ENCODE assay signal across 8 mouse cellular contexts in the genomic region with DNA sequence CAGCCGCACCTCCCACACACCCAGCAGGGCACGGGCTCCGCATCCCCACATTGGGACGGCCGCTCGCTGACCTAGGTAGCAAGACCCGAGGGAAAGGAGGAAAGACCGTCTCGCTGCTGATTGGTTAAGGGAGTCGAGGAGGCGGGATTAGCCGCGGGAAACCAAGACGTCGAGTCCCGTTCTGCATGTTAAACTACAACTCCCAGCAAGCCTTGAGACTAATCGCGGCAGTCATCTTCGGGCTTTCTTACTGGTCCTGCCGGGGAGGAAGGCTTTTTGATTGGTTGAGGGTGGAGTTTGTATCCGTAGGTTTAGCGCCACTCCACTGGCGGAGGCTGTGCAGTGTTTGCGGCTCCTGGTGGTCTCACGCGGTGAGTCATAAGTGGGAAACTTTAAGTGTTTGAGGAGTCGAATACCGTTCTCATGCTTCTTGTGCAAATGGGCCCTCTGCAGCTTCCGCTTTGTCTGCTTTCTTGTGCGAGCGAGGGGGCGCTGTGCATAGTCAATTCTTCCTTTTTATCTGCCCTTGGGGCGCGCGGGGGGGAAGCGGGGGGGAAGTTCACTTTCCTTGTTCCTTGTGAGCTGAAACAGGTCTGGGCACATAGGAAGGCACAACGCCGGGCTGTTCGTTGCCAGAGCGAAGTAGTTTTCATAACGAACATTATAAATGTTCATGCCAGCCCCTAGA. TPM values are rescaled to one million over a fixed set of nuclear protein-coding genes. Genes with fewer than 3 reads are reported as not detected.
DNase-seq lines count a peak whose midpoint lies in the region; ATAC-seq and TF ChIP-seq lines count a peak whose summit lies in the region.

Gene Hscb, minus strand, starts transcription at position 100 of the 688 bp plus-strand sequence.
Gene Chek2, plus strand, starts transcription at position 302 of the 688 bp plus-strand sequence.

- intact Hi-C loops in heart, adult 2 months (cut with DNase I): loop anchor here (2.0 to 5.0 kb wide), 5 partner anchors 15 to 367 kb away; partner anchors contain the start of genes Ttc28 and Ulk1

- H3K9ac ChIP-seq in embryonic facial prominence, embryonic 14.5 days (ENCODE audit: low read depth, low read length): peak within 1 kb of the TSS; percentile 63
- peak within 1 kb of the TSS; percentile 69 for H3K9ac ChIP-seq in heart, adult 2 months (ENCODE audit: low read depth, low read length)
- peak within 1 kb of the TSS; percentile 80 for H3K9ac ChIP-seq in limb, embryonic 13.5 days
- H3K9ac ChIP-seq in midbrain, embryonic 16.5 days (ENCODE audit: low read depth, low read length): peak within 1 kb of the TSS; percentile 69

- peak; percentile 100 for DNase-seq in 3T3-L1 (ENCODE audit: low read depth, low spot score)
- DNase-seq in adrenal gland, postnatal 4 days (ENCODE audit: low spot score in 2 of 2): peak; percentile 80 to 90
- peak; percentile 100 for DNase-seq in embryonic facial prominence, embryonic 14.5 days (ENCODE audit: low spot score)
- peak; percentile 95 to 98 for DNase-seq in heart, adult 2 months
- peak; percentile 99 for DNase-seq in kidney, adult 8-10 months
- DNase-seq in spleen, postnatal 10 days (ENCODE audit: low spot score in 2 of 2): peak; percentile 98

- peak within 1 kb of the TSS; percentile 68 for H3K4me2 ChIP-seq in embryonic facial prominence, embryonic 14.5 days (ENCODE audit: low read depth, low read length)
- H3K4me2 ChIP-seq in limb, embryonic 13.5 days (replicated peaks): peak within 1 kb of the TSS; percentile 78
- H3K4me2 ChIP-seq in midbrain, embryonic 16.5 days (ENCODE audit: low read length): peak within 1 kb of the TSS; percentile 92

- peak within 1 kb of the TSS; percentile 78 for H3K27ac ChIP-seq in embryonic facial prominence, embryonic 14.5 days (replicated peaks; ENCODE audit: low read depth, low read length)
- H3K27ac ChIP-seq in heart, adult 2 months: peak within 1 kb of the TSS; percentile 88
- H3K27ac ChIP-seq in limb, embryonic 13.5 days: peak within 1 kb of the TSS; percentile 84
- peak within 1 kb of the TSS; percentile 61 for H3K27ac ChIP-seq in midbrain, embryonic 16.5 days (ENCODE audit: low read length)

- H3K4me1 ChIP-seq in embryonic facial prominence, embryonic 14.5 days (ENCODE audit: control insufficient read depth, insufficient read depth, low read length): no peaks in the 10 kb centered on the region; the same call in 1 of the 2 replicates
- peaks cover 1% of the 10 kb centered on the region for H3K4me1 ChIP-seq in heart, adult 2 months (ENCODE audit: control insufficient read depth, insufficient read depth, low read length)
- H3K4me1 ChIP-seq in limb, embryonic 13.5 days: peaks cover 17% of the 10 kb centered on the region; the same call in 1 of the 2 replicates
- H3K4me1 ChIP-seq in midbrain, embryonic 16.5 days (ENCODE audit: control insufficient read depth, insufficient read depth, low read length): peaks cover 9% of the 10 kb centered on the region

- TF ChIP-seq CTCF in heart, adult 2 months (IDR thresholded peaks at IDR 0.05): peak; percentile 62

- H3K9me3 ChIP-seq in embryonic facial prominence, embryonic 14.5 days (ENCODE audit: control insufficient read depth, low read length): no peaks in the 10 kb centered on the region
- no peaks in the 10 kb centered on the region for H3K9me3 ChIP-seq in limb, embryonic 13.5 days
- no peaks in the 10 kb centered on the region for H3K9me3 ChIP-seq in midbrain, embryonic 16.5 days (replicated peaks; ENCODE audit: control insufficient read depth, low read length, poor library complexity, severe bottlenecking)

- H3K79me2 ChIP-seq in heart, adult 2 months (replicated peaks; ENCODE audit: control insufficient read depth, insufficient read depth, low read length): no peaks in the 10 kb centered on the region

- TF ChIP-seq EP300 in heart, adult 2 months (IDR thresholded peaks at IDR 0.05; ENCODE audit: insufficient read depth, low read depth, low read length): 0 out of 2 replicates have a peak, but pooled peaks have one; percentile 10

- peak within 1 kb of the TSS; percentile 56 for H3K4me3 ChIP-seq in embryonic facial prominence, embryonic 14.5 days (ENCODE audit: low read depth, low read length)
- peak within 1 kb of the TSS; percentile 64 for H3K4me3 ChIP-seq in heart, adult 2 months
- peak within 1 kb of the TSS; percentile 71 for H3K4me3 ChIP-seq in limb, embryonic 13.5 days
- H3K4me3 ChIP-seq in midbrain, embryonic 16.5 days (ENCODE audit: low read depth, low read length): peak within 1 kb of the TSS; percentile 69

- ATAC-seq in embryonic facial prominence, embryonic 14.5 days (ENCODE audit: low read depth): peak; percentile 99
- peak; percentile 98 for ATAC-seq in limb, embryonic 13.5 days (ENCODE audit: low FRiP score, low read depth)
- ATAC-seq in midbrain, embryonic 16.5 days: peak; percentile 99

- under 1% methylated on average over 40 of the region's 41 CpGs for WGBS in embryonic facial prominence, embryonic 14.5 days
- under 1% methylated on average over 41 of the region's 41 CpGs for WGBS in heart, adult 2 months
- under 1% methylated on average over 41 of the region's 41 CpGs for WGBS in limb, embryonic 13.5 days
- under 1% methylated on average over 41 of the region's 41 CpGs for WGBS in midbrain, embryonic 16.5 days

- H3K36me3 ChIP-seq in embryonic facial prominence, embryonic 14.5 days (ENCODE audit: control insufficient read depth, insufficient read depth, low read length): peaks cover 17% of the 10 kb centered on the region
- no peaks in the 10 kb centered on the region for H3K36me3 ChIP-seq in heart, adult 2 months (ENCODE audit: control insufficient read depth, insufficient read depth, low read length)
- peaks cover 29% of the 10 kb centered on the region for H3K36me3 ChIP-seq in limb, embryonic 13.5 days
- H3K36me3 ChIP-seq in midbrain, embryonic 16.5 days (ENCODE audit: control insufficient read depth, insufficient read depth, low read length): no peaks in the 10 kb centered on the region

- TF ChIP-seq POLR2A in heart, adult 2 months (IDR thresholded peaks at IDR 0.05; ENCODE audit: insufficient read depth, low read depth, low read length): peak; percentile 91

- H3K27me3 ChIP-seq in embryonic facial prominence, embryonic 14.5 days (replicated peaks; ENCODE audit: control insufficient read depth, insufficient read depth, low read length): no peaks in the 10 kb centered on the region
- no peaks in the 10 kb centered on the region for H3K27me3 ChIP-seq in heart, adult 2 months (ENCODE audit: control insufficient read depth, insufficient read depth, low read length)
- no peaks in the 10 kb centered on the region for H3K27me3 ChIP-seq in limb, embryonic 13.5 days
- H3K27me3 ChIP-seq in midbrain, embryonic 16.5 days (ENCODE audit: control insufficient read depth, insufficient read depth, low read depth, low read length): no peaks in the 10 kb centered on the region

RNA-seq across cellular contexts. Expression of gene Hscb, which starts in this region (rescaled TPM):
- total RNA-seq in adrenal gland, postnatal 4 days (2021): 10 to 100 TPM; 24.3 to 25.3 TPM
- polyA plus RNA-seq in embryonic facial prominence, embryonic 14.5 days (2014; fragmentation: Nextera tagmentation; extraction: Ambion mirVana): 19.6 TPM in 2 replicates
- total RNA-seq in heart, adult 2 months (2021): 10 to 100 TPM; 18.5 to 18.7 TPM
- polyA plus RNA-seq in heart, adult 2 months (2012; rRNA removed): 14.8 and 17.7 TPM in 2 replicates
- 26.5 and 30.1 TPM in 2 replicates for polyA plus RNA-seq in limb, embryonic 13.5 days (2015; fragmentation: Nextera tagmentation; extraction: Ambion mirVana)
- 7.7 and 8.7 TPM in 2 replicates for polyA plus RNA-seq in midbrain, embryonic 16.5 days (2015; fragmentation: Nextera tagmentation; extraction: Ambion mirVana)

RNA-seq across cellular contexts. Expression of gene Chek2, which starts in this region (rescaled TPM):
- 10 to 100 TPM in 1 of 2 experiments, 1 to 10 TPM in 1; 8.2 to 13.3 TPM for total RNA-seq in adrenal gland, postnatal 4 days (2021)
- 14.1 and 14.6 TPM in 2 replicates for polyA plus RNA-seq in embryonic facial prominence, embryonic 14.5 days (2014; fragmentation: Nextera tagmentation; extraction: Ambion mirVana)
- 1 to 10 TPM; 2.6 to 3.1 TPM for total RNA-seq in heart, adult 2 months (2021)
- polyA plus RNA-seq in heart, adult 2 months (2012; rRNA removed): 3.4 and 5.5 TPM in 2 replicates
- 20.7 and 23.6 TPM in 2 replicates for polyA plus RNA-seq in limb, embryonic 13.5 days (2015; fragmentation: Nextera tagmentation; extraction: Ambion mirVana)
- 4.4 and 4.5 TPM in 2 replicates for polyA plus RNA-seq in midbrain, embryonic 16.5 days (2015; fragmentation: Nextera tagmentation; extraction: Ambion mirVana)

Comparison
In these comparisons a context has a peak if more than half of its experiments do, and no peak if none do; other contexts are left out.
1. Peak in every context shown above with its lines: DNase-seq, ATAC-seq, H3K4me3 ChIP-seq and H3K27ac ChIP-seq.